Mouse (Mus musculus): ENCODE results near the gene Cped1.
"Not testable (repeated sequence)": the region's sequence is repeated elsewhere in the genome, so short reads cannot be mapped to it uniquely, and the experiment has no call there.

The Cped1 gene

GRCm38 (mm10) chr6:22026761-22027594 is 41.3 kb downstream of the Cped1 start:
- no peak for DNase-seq (ENCODE audit: low spot score in 2 of 2)

- DNase-seq (ENCODE audit: low spot score in 2 of 2), result no peak
Observed at GRCm38 (mm10) chr6:22027854-22028253, 42.1 kb downstream of the Cped1 start.

GRCm38 (mm10) chr6:22030381-22030780 is 44.7 kb downstream of the Cped1 start:
- DNase-seq (ENCODE audit: low spot score in 2 of 2), result no peak

- DNase-seq (ENCODE audit: low spot score in 2 of 2), result no peak
Observed at GRCm38 (mm10) chr6:22033188-22033587, 47.5 kb downstream of the Cped1 start.

- DNase-seq (ENCODE audit: low spot score in 2 of 2), result no peak
Observed at GRCm38 (mm10) chr6:22035408-22035807, 49.7 kb downstream of the Cped1 start.

- no peak for DNase-seq (ENCODE audit: low spot score in 2 of 2)
Observed at GRCm38 (mm10) chr6:22035895-22036294, 50.2 kb downstream of the Cped1 start.

- DNase-seq (ENCODE audit: low spot score in 2 of 2), result no peak
Observed at GRCm38 (mm10) chr6:22036396-22036795, 50.7 kb downstream of the Cped1 start.

GRCm38 (mm10) chr6:22036911-22037310 is 51.2 kb downstream of the Cped1 start:
- DNase-seq (ENCODE audit: low spot score in 2 of 2), result no peak

- no peak for DNase-seq (ENCODE audit: low spot score in 2 of 2)
Observed at GRCm38 (mm10) chr6:22037441-22038050, 51.8 kb downstream of the Cped1 start.

- DNase-seq (ENCODE audit: low spot score in 2 of 2), result not testable (repeated sequence)
Observed at GRCm38 (mm10) chr6:22039666-22040065, 54.0 kb downstream of the Cped1 start.

GRCm38 (mm10) chr6:22044880-22045605 is 59.3 kb downstream of the Cped1 start:
- DNase-seq (ENCODE audit: low spot score in 2 of 2), result no peak

GRCm38 (mm10) chr6:22047101-22047500 is 61.4 kb downstream of the Cped1 start:
- no peak for DNase-seq (ENCODE audit: low spot score in 2 of 2)

- no peak for DNase-seq (ENCODE audit: low spot score in 2 of 2)
Observed at GRCm38 (mm10) chr6:22049093-22049492, 63.4 kb downstream of the Cped1 start.

- DNase-seq (ENCODE audit: low spot score in 2 of 2), result no peak
Observed at GRCm38 (mm10) chr6:22051526-22051925, 65.8 kb downstream of the Cped1 start.

GRCm38 (mm10) chr6:22053014-22053413 is 67.3 kb downstream of the Cped1 start:
- no peak for DNase-seq (ENCODE audit: low spot score in 2 of 2)

- no peak for DNase-seq (ENCODE audit: low spot score in 2 of 2)
Observed at GRCm38 (mm10) chr6:22064341-22064740, 78.6 kb downstream of the Cped1 start.

- peak in 1 of 2 experiments; percentile 32 for DNase-seq (ENCODE audit: low spot score in 2 of 2)
Observed at GRCm38 (mm10) chr6:22070603-22071322, 85.0 kb downstream of the Cped1 start.

GRCm38 (mm10) chr6:22071323-22071840 is 85.7 kb downstream of the Cped1 start:
- no peak for DNase-seq (ENCODE audit: low spot score in 2 of 2)

GRCm38 (mm10) chr6:22072737-22073136 is 87.0 kb downstream of the Cped1 start:
- DNase-seq (ENCODE audit: low spot score in 2 of 2), result no peak

GRCm38 (mm10) chr6:22074232-22075083 is 88.7 kb downstream of the Cped1 start:
- no peak for DNase-seq (ENCODE audit: low spot score in 2 of 2)

All from left cerebral cortex, adult 9 months (tissue).